Mouse (Mus musculus) testis, postnatal 14 days (tissue): ENCODE data around the gene Ptk7.

Source experiments
- DNase-seq: peaks from one replicate; pipeline ENCODE4 v3.0.0; 2021; ENCODE audit warnings: low spot score

Gene Ptk7

GRCm38 (mm10) chr17:46644916-46645475 lies 15.7 kb upstream of the Ptk7 start:
- peak; percentile 62 for DNase-seq

GRCm38 (mm10) chr17:46644152-46644805 lies 15.0 kb upstream of the Ptk7 start:
- DNase-seq = no peak

- DNase-seq = no peak
Observed at GRCm38 (mm10) chr17:46642060-46642459, 12.8 kb upstream of the Ptk7 start.

GRCm38 (mm10) chr17:46639929-46640328 lies 10.6 kb upstream of the Ptk7 start:
- DNase-seq = no peak

GRCm38 (mm10) chr17:46636831-46637523 lies 7.7 kb upstream of the Ptk7 start:
- DNase-seq = no peak

- DNase-seq = peak; percentile 69
Observed at GRCm38 (mm10) chr17:46629685-46630441, 559 bp upstream of the Ptk7 start.

- DNase-seq = no peak
Observed at GRCm38 (mm10) chr17:46628471-46628790, 873 bp downstream of the Ptk7 start.

GRCm38 (mm10) chr17:46627409-46627808 lies 1.9 kb downstream of the Ptk7 start:
- DNase-seq = no peak

- DNase-seq = no peak
Observed at GRCm38 (mm10) chr17:46624598-46624997, 4.7 kb downstream of the Ptk7 start.

- no peak for DNase-seq
Observed at GRCm38 (mm10) chr17:46623819-46624557, 5.3 kb downstream of the Ptk7 start.

GRCm38 (mm10) chr17:46622269-46622668 lies 7.0 kb downstream of the Ptk7 start:
- no peak for DNase-seq

- no peak for DNase-seq
Observed at GRCm38 (mm10) chr17:46621324-46621723, 8.0 kb downstream of the Ptk7 start.

GRCm38 (mm10) chr17:46619683-46620357 lies 9.5 kb downstream of the Ptk7 start:
- no peak for DNase-seq

GRCm38 (mm10) chr17:46618769-46619682 lies 10.3 kb downstream of the Ptk7 start:
- DNase-seq = no peak

GRCm38 (mm10) chr17:46618394-46618768 lies 10.9 kb downstream of the Ptk7 start:
- DNase-seq = no peak

- no peak for DNase-seq
Observed at GRCm38 (mm10) chr17:46617799-46618198, 11.5 kb downstream of the Ptk7 start.

- DNase-seq = no peak
Observed at GRCm38 (mm10) chr17:46613229-46613628, 16.1 kb downstream of the Ptk7 start.

GRCm38 (mm10) chr17:46612820-46613219 lies 16.5 kb downstream of the Ptk7 start:
- DNase-seq = no peak

- no peak for DNase-seq
Observed at GRCm38 (mm10) chr17:46612189-46612588, 17.1 kb downstream of the Ptk7 start.

- DNase-seq = no peak
Observed at GRCm38 (mm10) chr17:46611316-46611715, 18.0 kb downstream of the Ptk7 start.
